Mouse (Mus musculus) T-helper 2 cell (primary cell): ENCODE measurements around the gene Resp18.

ENCODE experiments used
- in situ Hi-C: fragments of 300-600 bp; cut with MboI, MseI; formaldehyde crosslinking; loops from one replicate; pipeline ENCODE4 v1.15.1; 2025; ENCODE audit warnings: high pct_unique_total_duplicates

The Resp18 gene

GRCm38 (mm10) chr1:75278228-75278627, at the start of gene Resp18:
Gene Resp18, minus strand, starts transcription at chr1:75278415.
- in situ Hi-C loops = loop anchor here (5.0 kb wide), 1 partner anchor 236 kb away; no protein-coding TSS in a partner anchor

GRCm38 (mm10) chr1:75327461-75327860, 49.2 kb upstream of the Resp18 start:
- in situ Hi-C loops = no loop called here

GRCm38 (mm10) chr1:75319166-75319565, 41.0 kb upstream of the Resp18 start:
- in situ Hi-C loops = loop anchor here (5.0 to 10.0 kb wide), 3 partner anchors 67 to 1037 kb away; partner anchors contain the start of genes Aamp, Ankzf1, Atg9a and Pnkd

GRCm38 (mm10) chr1:75318736-75319135, 40.5 kb upstream of the Resp18 start:
- in situ Hi-C loops = loop anchor here (5.0 to 10.0 kb wide), 3 partner anchors 66 to 1036 kb away; partner anchors contain the start of genes Aamp, Ankzf1, Atg9a and Pnkd

GRCm38 (mm10) chr1:75318301-75318700, 40.1 kb upstream of the Resp18 start:
- in situ Hi-C loops = loop anchor here (5.0 to 10.0 kb wide), 3 partner anchors 66 to 1036 kb away; partner anchors contain the start of genes Aamp, Ankzf1, Atg9a and Pnkd

- in situ Hi-C loops = loop anchor here (5.0 to 10.0 kb wide), 3 partner anchors 65 to 1035 kb away; partner anchors contain the start of genes Aamp, Ankzf1, Atg9a and Pnkd
These were observed 39.3 kb upstream of the Resp18 start, which contains the start of gene Dnpep for GRCm38 (mm10) chr1:75317241-75318201. Gene Dnpep, minus strand, starts transcription at chr1:75317990.

GRCm38 (mm10) chr1:75316861-75317240, 38.6 kb upstream of the Resp18 start:
- in situ Hi-C loops = loop anchor here (5.0 to 10.0 kb wide), 3 partner anchors 65 to 1035 kb away; partner anchors contain the start of genes Aamp, Ankzf1, Atg9a and Pnkd

GRCm38 (mm10) chr1:75315456-75316365, 37.5 kb upstream of the Resp18 start:
- in situ Hi-C loops = loop anchor here (5.0 to 10.0 kb wide), 3 partner anchors 63 to 1033 kb away; partner anchors contain the start of genes Aamp, Ankzf1, Atg9a and Pnkd

- in situ Hi-C loops = loop anchor here (5.0 to 10.0 kb wide), 3 partner anchors 63 to 1033 kb away; partner anchors contain the start of genes Aamp, Ankzf1, Atg9a and Pnkd
These were observed 36.8 kb upstream of the Resp18 start for GRCm38 (mm10) chr1:75315011-75315410.

GRCm38 (mm10) chr1:75311694-75312093, 33.5 kb upstream of the Resp18 start:
- in situ Hi-C loops = loop anchor here (10.0 kb wide), 1 partner anchor 117 kb away; the partner anchor contains the start of genes Ankzf1 and Atg9a

GRCm38 (mm10) chr1:75304662-75305061, 26.4 kb upstream of the Resp18 start:
- in situ Hi-C loops = no loop called here

- in situ Hi-C loops = no loop called here
These were observed 16.1 kb upstream of the Resp18 start for GRCm38 (mm10) chr1:75294294-75294693.

GRCm38 (mm10) chr1:75293331-75293701, 15.1 kb upstream of the Resp18 start:
- in situ Hi-C loops = no loop called here

- in situ Hi-C loops = no loop called here
These were observed 14.5 kb upstream of the Resp18 start for GRCm38 (mm10) chr1:75292476-75293330.

- in situ Hi-C loops = no loop called here
These were observed 13.1 kb upstream of the Resp18 start for GRCm38 (mm10) chr1:75291321-75291720.

GRCm38 (mm10) chr1:75290582-75290981, 12.4 kb upstream of the Resp18 start:
- in situ Hi-C loops = no loop called here

- in situ Hi-C loops = no loop called here
These were observed 11.7 kb upstream of the Resp18 start for GRCm38 (mm10) chr1:75289888-75290431.

GRCm38 (mm10) chr1:75289376-75289775, 11.2 kb upstream of the Resp18 start:
- in situ Hi-C loops = no loop called here

- in situ Hi-C loops = no loop called here
These were observed 6.7 kb upstream of the Resp18 start for GRCm38 (mm10) chr1:75284911-75285310.

GRCm38 (mm10) chr1:75283017-75283416, 4.8 kb upstream of the Resp18 start:
- in situ Hi-C loops = no loop called here
